Mouse (Mus musculus) ES-E14 (cell line): Measurements from ENCODE around the gene Adamts10.

Experiments
- HCFC1 ChIP-seq: IDR thresholded peaks from 2 replicates; pipeline ENCODE4 v1.6.1; 2012; ENCODE audit warnings: low read length, inconsistent platforms, borderline replicate concordance; ENCODE audit not compliant: insufficient read depth
- MAFK ChIP-seq: IDR thresholded peaks from 2 replicates; pipeline ENCODE4 v1.6.1; 2014; ENCODE audit warnings: mild to moderate bottlenecking, low read depth, low read length, inconsistent platforms; ENCODE audit not compliant: insufficient read depth
- ZNF384 ChIP-seq: IDR thresholded peaks from 2 replicates; pipeline ENCODE4 v1.6.1; 2012; ENCODE audit warnings: low read depth, low read length, inconsistent platforms

DNA sequence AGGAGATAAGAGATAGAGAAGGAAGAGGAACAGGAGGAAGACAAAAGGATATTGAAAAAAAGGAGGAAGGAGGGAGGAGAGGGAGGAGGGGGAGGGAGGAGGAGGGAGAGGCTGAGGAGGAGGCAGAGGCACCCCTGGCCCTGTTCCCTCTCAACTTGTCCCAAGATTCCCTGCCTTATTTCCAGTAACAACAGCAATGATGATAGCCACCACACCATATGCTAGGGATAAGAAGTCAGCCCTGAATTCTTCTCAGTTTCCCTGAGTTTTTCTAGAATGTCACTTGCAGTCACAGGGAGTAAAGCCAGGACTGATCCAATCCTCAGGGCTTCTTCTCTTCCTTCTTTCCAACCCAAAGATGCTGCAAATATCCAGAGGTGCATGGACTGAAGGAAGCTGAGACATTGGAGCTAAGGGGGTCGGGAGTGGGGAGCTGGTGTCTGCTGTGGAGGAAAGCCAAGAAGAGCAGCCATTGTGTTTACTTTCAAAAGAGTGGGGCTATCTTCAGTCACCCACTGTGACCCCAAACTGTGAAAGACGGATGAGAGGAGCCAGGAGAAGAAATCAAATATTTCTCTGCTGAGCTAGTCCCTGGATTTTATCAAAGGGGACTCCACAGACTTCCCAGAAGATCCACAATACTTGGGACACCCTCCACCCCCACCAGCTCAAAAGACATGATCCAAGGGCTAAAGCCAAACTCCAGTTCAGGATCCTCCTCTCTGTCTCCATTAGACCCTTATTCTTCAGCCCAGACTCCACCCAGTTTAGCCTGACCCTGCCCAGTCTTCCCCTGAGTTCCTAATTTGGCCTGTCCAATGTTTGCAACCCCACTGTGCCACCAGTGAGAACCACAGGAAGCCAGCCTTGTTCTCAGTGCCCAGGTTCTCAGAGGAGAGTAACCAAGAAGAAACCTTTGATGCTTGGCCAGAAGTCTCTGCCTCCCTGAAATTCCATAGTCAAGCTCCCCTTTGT is 11.3 kb upstream of the Adamts10 start:
- TF ChIP-seq ZNF384 (no peak), HCFC1 (no peak), MAFK (no peak)
